Mouse (Mus musculus) thymus, adult 2 months (tissue): ENCODE measurements around the gene Erbb2.

Experiments
- CTCF ChIP-seq: fragments of 200-500 bp; IDR thresholded peaks from 2 replicates; pipeline ENCODE4 v1.5.1; 2012; ENCODE audit warnings: mild to moderate bottlenecking, control low read depth, low read length, moderate library complexity, borderline replicate concordance; ENCODE audit not compliant: control insufficient read depth, poor library complexity, insufficient read depth; ENCODE audit errors: extremely low read depth
- POLR2A ChIP-seq: fragments of 200-500 bp; IDR thresholded peaks from 2 replicates; pipeline ENCODE4 v1.6.1; 2012; ENCODE audit warnings: mild to moderate bottlenecking, low read length, control low read depth, moderate library complexity; ENCODE audit not compliant: control insufficient read depth, poor library complexity, insufficient read depth; ENCODE audit errors: extremely low read depth

GRCm38 (mm10) chr11:98414162-98414561, 1.9 kb downstream of the Erbb2 start:
- TF ChIP-seq CTCF (no peak), POLR2A (no peak)
